Mouse (Mus musculus) heart, postnatal 0 days (tissue): ENCODE measurements around the gene Cspg5.

ENCODE experiments used
- CTCF ChIP-seq: IDR thresholded peaks from 2 replicates; pipeline ENCODE4 v1.5.1; 2016; ENCODE audit warnings: antibody characterized with exemption, control low read depth, low read depth
- EP300 ChIP-seq: IDR thresholded peaks from 2 replicates; pipeline ENCODE4 v1.6.1; 2016; ENCODE audit warnings: antibody characterized with exemption, low read depth

- TF ChIP-seq CTCF (no peak), EP300 (no peak)
Observed at GRCm38 (mm10) chr9:110224273-110224672, 19.3 kb upstream of the Cspg5 start.
